Mouse (Mus musculus): ENCODE data around the gene Plekha8. TPM values are rescaled to one million over a fixed set of nuclear protein-coding genes. Genes with fewer than 3 reads are reported as not detected.

Gene Plekha8
- polyA plus RNA-seq, 1 experiment = not detected

- Histone ChIP-seq H3K4me3 (ENCODE audit: insufficient read depth, low read depth, low read length) (no peak overlapping the region), H3K4me1 (ENCODE audit: control insufficient read depth, insufficient read depth, low read length) (peaks cover 7% of the 10 kb centered on the region; the same call in 1 of the 2 replicates), H3K27ac (ENCODE audit: insufficient read depth, low read depth, low read length) (no peak overlapping the region)
- TF ChIP-seq POLR2A (IDR thresholded peaks at IDR 0.05; ENCODE audit: insufficient read depth, low read depth, low read length) (no peak), CTCF (IDR thresholded peaks at IDR 0.05; ENCODE audit: insufficient read depth, low read depth, low read length) (no peak)
- 34% methylated on average over 8 of the region's 8 CpGs for WGBS
Observed at GRCm38 (mm10) chr6:54593766-54594468, 994 bp upstream of the Plekha8 start.

- 1% methylated on average over 48 of the region's 48 CpGs for WGBS
- Histone ChIP-seq H3K27ac (ENCODE audit: insufficient read depth, low read depth, low read length) (no peak overlapping the region), H3K4me1 (ENCODE audit: control insufficient read depth, insufficient read depth, low read length) (peaks cover 4% of the 10 kb centered on the region; the same call in 1 of the 2 replicates), H3K4me3 (ENCODE audit: insufficient read depth, low read depth, low read length) (peak overlapping the region; percentile 86)
- TF ChIP-seq CTCF (IDR thresholded peaks at IDR 0.05; ENCODE audit: insufficient read depth, low read depth, low read length) (no peak), POLR2A (IDR thresholded peaks at IDR 0.05; ENCODE audit: insufficient read depth, low read depth, low read length) (no peak)
Observed at GRCm38 (mm10) chr6:54595330-54595878, 493 bp downstream of the Plekha8 start.

GRCm38 (mm10) chr6:54597208-54597607 lies 2.3 kb downstream of the Plekha8 start, which contains the start of gene Fkbp14:
Gene Fkbp14 (minus strand): TSS chr6:54597308.
- WGBS = 63% methylated on average over 4 of the region's 4 CpGs
- H3K4me1 ChIP-seq (ENCODE audit: control insufficient read depth, insufficient read depth, low read length) = peaks cover 4% of the 10 kb centered on the region; the same call in 1 of the 2 replicates
- H3K27ac ChIP-seq (ENCODE audit: insufficient read depth, low read depth, low read length) = no peak within 1 kb of the TSS
- TF ChIP-seq POLR2A (IDR thresholded peaks at IDR 0.05; ENCODE audit: insufficient read depth, low read depth, low read length) (no peak), CTCF (IDR thresholded peaks at IDR 0.05; ENCODE audit: insufficient read depth, low read depth, low read length) (no peak)
- H3K4me3 ChIP-seq (ENCODE audit: insufficient read depth, low read depth, low read length) = no peak within 1 kb of the TSS

GRCm38 (mm10) chr6:54597711-54598110 lies 2.8 kb downstream of the Plekha8 start:
- TF ChIP-seq POLR2A (IDR thresholded peaks at IDR 0.05; ENCODE audit: insufficient read depth, low read depth, low read length) (no peak), CTCF (IDR thresholded peaks at IDR 0.05; ENCODE audit: insufficient read depth, low read depth, low read length) (no peak)
- 81% methylated on average over 3 of the region's 3 CpGs for WGBS
- H3K4me1 ChIP-seq (ENCODE audit: control insufficient read depth, insufficient read depth, low read length) = peaks cover 4% of the 10 kb centered on the region; the same call in 1 of the 2 replicates
- no peak overlapping the region for H3K27ac ChIP-seq (ENCODE audit: insufficient read depth, low read depth, low read length)
- no peak overlapping the region for H3K4me3 ChIP-seq (ENCODE audit: insufficient read depth, low read depth, low read length)

- peaks cover 4% of the 10 kb centered on the region; the same call in 1 of the 2 replicates for H3K4me1 ChIP-seq (ENCODE audit: control insufficient read depth, insufficient read depth, low read length)
- H3K4me3 ChIP-seq (ENCODE audit: insufficient read depth, low read depth, low read length) = no peak overlapping the region
- H3K27ac ChIP-seq (ENCODE audit: insufficient read depth, low read depth, low read length) = no peak overlapping the region
- WGBS = 88% methylated on average over 5 of the region's 5 CpGs
- no peak for TF ChIP-seq POLR2A (IDR thresholded peaks at IDR 0.05; ENCODE audit: insufficient read depth, low read depth, low read length)
- no peak for TF ChIP-seq CTCF (IDR thresholded peaks at IDR 0.05; ENCODE audit: insufficient read depth, low read depth, low read length)
Observed at GRCm38 (mm10) chr6:54600681-54601347, 5.9 kb downstream of the Plekha8 start.

- H3K4me1 ChIP-seq (ENCODE audit: control insufficient read depth, insufficient read depth, low read length) = peaks cover 3% of the 10 kb centered on the region
- TF ChIP-seq CTCF (IDR thresholded peaks at IDR 0.05; ENCODE audit: insufficient read depth, low read depth, low read length) = no peak
- no peak for TF ChIP-seq POLR2A (IDR thresholded peaks at IDR 0.05; ENCODE audit: insufficient read depth, low read depth, low read length)
- H3K4me3 ChIP-seq (ENCODE audit: insufficient read depth, low read depth, low read length) = no peak overlapping the region
- no peak overlapping the region for H3K27ac ChIP-seq (ENCODE audit: insufficient read depth, low read depth, low read length)
- 77% methylated on average over 2 of the region's 2 CpGs for WGBS
Observed at GRCm38 (mm10) chr6:54602891-54603290, 8.0 kb downstream of the Plekha8 start.

- 97% methylated on average over 1 of the region's 1 CpGs for WGBS
- Histone ChIP-seq H3K27ac (ENCODE audit: insufficient read depth, low read depth, low read length) (no peak overlapping the region), H3K4me3 (ENCODE audit: insufficient read depth, low read depth, low read length) (no peak overlapping the region), H3K4me1 (ENCODE audit: control insufficient read depth, insufficient read depth, low read length) (peaks cover 3% of the 10 kb centered on the region)
- TF ChIP-seq CTCF (IDR thresholded peaks at IDR 0.05; ENCODE audit: insufficient read depth, low read depth, low read length) (no peak), POLR2A (IDR thresholded peaks at IDR 0.05; ENCODE audit: insufficient read depth, low read depth, low read length) (no peak)
Observed at GRCm38 (mm10) chr6:54604001-54604715, 9.2 kb downstream of the Plekha8 start.

- 38% methylated on average over 4 of the region's 4 CpGs for WGBS
Observed at GRCm38 (mm10) chr6:54606241-54606640, 11.3 kb downstream of the Plekha8 start.

More at GRCm38 (mm10) chr6:54606241-54606640, 11.3 kb downstream of the Plekha8 start:
- peaks cover 3% of the 10 kb centered on the region for H3K4me1 ChIP-seq (ENCODE audit: control insufficient read depth, insufficient read depth, low read length)
- TF ChIP-seq CTCF (IDR thresholded peaks at IDR 0.05; ENCODE audit: insufficient read depth, low read depth, low read length) = no peak
- no peak for TF ChIP-seq POLR2A (IDR thresholded peaks at IDR 0.05; ENCODE audit: insufficient read depth, low read depth, low read length)
- no peak overlapping the region for H3K4me3 ChIP-seq (ENCODE audit: insufficient read depth, low read depth, low read length)
- no peak overlapping the region for H3K27ac ChIP-seq (ENCODE audit: insufficient read depth, low read depth, low read length)

Data from olfactory bulb, adult 2 months (tissue).